Mouse (Mus musculus): ENCODE data around the gene Cecr2. TPM values are rescaled to one million over a fixed set of nuclear protein-coding genes. Genes with fewer than 3 reads are reported as not detected.

Cecr2 gene
- polyA plus RNA-seq (2014; fragmentation: Illumina TruSeq; extraction: RNeasy Lipid Tissue Mini Kit (QIAGEN cat#74804); ENCODE audit: insufficient read depth, low read depth, low replicate concordance): 1.4 TPM

GRCm38 (mm10) chr6:120665816-120666760, at the start of gene Cecr2:
Gene Cecr2 (plus strand): TSS chr6:120666369.

GRCm38 (mm10) chr6:120773149-120773628, 107.0 kb downstream of the Cecr2 start, which contains the start of gene Slc25a18:
Gene Slc25a18 (plus strand): TSS chr6:120773578.

Other genes starting within 250 kb of the Cecr2 start
- gene Il17ra, start 203.1 kb upstream of the Cecr2 start, polyA plus RNA-seq (2014; fragmentation: Illumina TruSeq; extraction: RNeasy Lipid Tissue Mini Kit (QIAGEN cat#74804); ENCODE audit: insufficient read depth, low read depth, low replicate concordance): 12.8 TPM
- gene Tmem121b, start 172.6 kb upstream of the Cecr2 start, polyA plus RNA-seq (2014; fragmentation: Illumina TruSeq; extraction: RNeasy Lipid Tissue Mini Kit (QIAGEN cat#74804); ENCODE audit: insufficient read depth, low read depth, low replicate concordance): 0.46 TPM
- gene Hdhd5, start 135.1 kb upstream of the Cecr2 start, polyA plus RNA-seq (2014; fragmentation: Illumina TruSeq; extraction: RNeasy Lipid Tissue Mini Kit (QIAGEN cat#74804); ENCODE audit: insufficient read depth, low read depth, low replicate concordance): 10.5 TPM
- gene Slc25a18, start 107.2 kb downstream of the Cecr2 start, polyA plus RNA-seq (2014; fragmentation: Illumina TruSeq; extraction: RNeasy Lipid Tissue Mini Kit (QIAGEN cat#74804); ENCODE audit: insufficient read depth, low read depth, low replicate concordance): 0.71 TPM
- gene Atp6v1e1, start 156.4 kb downstream of the Cecr2 start, polyA plus RNA-seq (2014; fragmentation: Illumina TruSeq; extraction: RNeasy Lipid Tissue Mini Kit (QIAGEN cat#74804); ENCODE audit: insufficient read depth, low read depth, low replicate concordance): 139 TPM
- 7.8 TPM for gene Bcl2l13, start 169.8 kb downstream of the Cecr2 start, polyA plus RNA-seq (2014; fragmentation: Illumina TruSeq; extraction: RNeasy Lipid Tissue Mini Kit (QIAGEN cat#74804); ENCODE audit: insufficient read depth, low read depth, low replicate concordance)